Mouse (Mus musculus) stomach, embryonic 16.5 days (tissue): ENCODE results near the gene Sema3f. TPM values are rescaled to one million over a fixed set of nuclear protein-coding genes. Genes with fewer than 3 reads are reported as not detected.
A peak's percentile ranks its signal among the peaks of the same experiment; 100 is the strongest.

ENCODE experiments used
- ATAC-seq: fragments of 200-750 bp; cut with Nextera tagmentation; 2 replicates; pipeline ENCODE4 v1.8.0; 2017; ENCODE audit warnings: moderate number of reproducible peaks, moderate TSS enrichment; ENCODE audit not compliant: insufficient read depth, low FRiP score
- H3K27ac ChIP-seq: fragments of 300-500 bp; sonication (generic); 2 replicates; pipeline ENCODE4 v1.5.1; 2014; ENCODE audit warnings: low read length
- H3K27me3 ChIP-seq: fragments of 300-500 bp; sonication (generic); 2 replicates; pipeline ENCODE4 v1.6.1; 2014; ENCODE audit warnings: low read length, control low read depth, mixed read lengths; ENCODE audit not compliant: control insufficient read depth, insufficient read depth
- H3K36me3 ChIP-seq: fragments of 300-500 bp; sonication (generic); 2 replicates; pipeline ENCODE4 v1.6.1; 2014; ENCODE audit warnings: low read length; ENCODE audit not compliant: control insufficient read depth, insufficient read depth
- H3K4me1 ChIP-seq: fragments of 300-500 bp; sonication (generic); 2 replicates; pipeline ENCODE4 v1.6.1; 2014; ENCODE audit warnings: low read length, control low read depth, mixed read lengths; ENCODE audit not compliant: control insufficient read depth, insufficient read depth
- H3K4me2 ChIP-seq: fragments of 300-500 bp; sonication (generic); 2 replicates; pipeline ENCODE4 v1.6.1; 2014; ENCODE audit warnings: low read depth, low read length, mixed read lengths
- H3K4me3 ChIP-seq: fragments of 300-500 bp; sonication (generic); replicated peaks from 2 replicates; pipeline ENCODE4 v1.5.1; 2014; ENCODE audit warnings: mild to moderate bottlenecking, low read length
- H3K9ac ChIP-seq: fragments of 300-500 bp; sonication (generic); 2 replicates; pipeline ENCODE4 v1.6.1; 2014; ENCODE audit warnings: low read length
- H3K9me3 ChIP-seq: fragments of 300-500 bp; sonication (generic); replicated peaks from 2 replicates; pipeline ENCODE4 v1.6.1; 2016; ENCODE audit warnings: low read length, control low read depth; ENCODE audit not compliant: control insufficient read depth
- WGBS: fragments of 180-500 bp; shearing (Covaris S2); extraction: QIAGEN DNeasy Blood & Tissue Kit; methylation state at CpG from one replicate; pipeline ENCODE4 v1.1.7; 2014; 5-methylcytosine and 5-hydroxymethylcytosine counted together
- polyA plus RNA-seq: library from polyadenylated mRNA; unstranded; fragments of >200 nt; fragmentation: Nextera tagmentation; extraction: Ambion mirVana; gene quantifications from 2 replicates; pipeline ENCODE4 v1.2.1, GENCODE M21; 2015

Sema3f gene
- polyA plus RNA-seq, result 15.1 and 16.8 TPM in 2 replicates

DNA sequence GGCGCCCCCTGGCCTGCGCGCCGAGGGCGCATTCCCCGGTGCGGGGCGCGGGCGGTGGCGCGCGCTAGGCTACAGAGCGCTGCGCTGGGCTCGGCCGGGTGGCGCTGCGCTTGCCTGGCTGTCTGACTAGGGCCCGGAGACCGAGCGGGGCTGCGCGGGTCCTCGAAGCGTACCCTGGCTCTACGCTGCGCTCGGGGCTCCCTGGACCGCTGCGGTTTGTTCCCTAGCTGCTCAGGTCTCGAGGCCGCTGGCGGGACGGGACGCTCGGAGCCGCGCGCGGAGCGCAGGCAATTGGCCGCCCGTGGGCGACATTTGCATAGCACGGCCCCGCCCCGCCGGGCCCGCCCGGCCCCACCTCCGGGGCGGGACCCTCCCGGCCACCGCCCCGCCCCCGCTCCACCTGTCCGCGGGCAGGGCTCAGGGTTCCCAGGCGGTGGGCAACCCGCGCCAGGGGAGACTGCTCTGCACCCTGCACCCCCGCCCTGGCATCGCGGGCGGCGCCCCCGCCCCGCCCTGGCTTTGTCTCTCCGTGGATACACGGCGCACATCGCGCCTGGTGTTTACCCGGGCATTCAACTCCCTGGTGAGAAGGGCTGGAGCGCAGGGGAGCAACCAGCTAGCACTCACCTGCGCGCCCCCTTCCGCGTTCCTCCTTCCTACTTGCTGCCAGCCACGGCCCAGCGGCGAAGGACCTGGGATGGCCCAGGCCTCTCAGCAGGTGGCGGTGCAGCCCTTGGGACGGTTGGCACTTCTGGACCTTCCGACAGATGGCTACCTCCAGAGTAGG is at the start of gene Sema3f:
Sema3f (minus strand) TSS at position 779 of the 787 bp plus-strand sequence.
- 1% methylated on average over 81 of the region's 86 CpGs for WGBS
- Histone ChIP-seq H3K4me3 (peak within 1 kb of the TSS; percentile 79), H3K4me1 (peaks cover 56% of the 10 kb centered on the region), H3K9me3 (no peaks in the 10 kb centered on the region), H3K36me3 (no peaks in the 10 kb centered on the region), H3K9ac (peak within 1 kb of the TSS; percentile 97), H3K4me2 (peak within 1 kb of the TSS; percentile 90), H3K27ac (peak within 1 kb of the TSS; percentile 95), H3K27me3 (no peaks in the 10 kb centered on the region)
- peak; percentile 86 for ATAC-seq

DNA sequence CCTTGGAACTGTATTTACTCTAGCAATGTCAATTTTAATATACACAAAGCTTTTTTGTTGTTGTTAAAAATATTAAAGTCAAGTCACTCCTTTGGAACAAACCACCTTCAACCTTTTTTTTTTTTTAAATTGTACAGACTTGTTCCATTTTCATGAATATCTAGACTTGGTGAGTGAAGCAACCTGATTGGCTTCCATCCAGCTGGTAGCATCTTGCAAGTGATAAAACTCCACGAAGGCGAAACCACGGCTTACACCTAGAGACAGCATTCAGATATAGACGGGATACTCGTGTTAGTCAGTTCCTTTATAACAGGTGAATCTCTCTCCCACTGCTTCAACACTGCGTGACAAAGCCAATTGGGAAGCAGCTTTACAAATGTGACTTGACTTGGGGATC is 49.3 kb upstream of the Sema3f start:
- Histone ChIP-seq H3K27ac (no peak overlapping the region), H3K4me1 (no peaks in the 10 kb centered on the region), H3K36me3 (peaks cover 43% of the 10 kb centered on the region), H3K4me2 (no peak overlapping the region), H3K9me3 (no peaks in the 10 kb centered on the region), H3K4me3 (no peak overlapping the region), H3K27me3 (no peaks in the 10 kb centered on the region), H3K9ac (no peak overlapping the region)
- ATAC-seq, result no peak
- WGBS, result 91% methylated on average over 6 of the region's 6 CpGs

- H3K27me3 ChIP-seq, result no peaks in the 10 kb centered on the region
- H3K27ac ChIP-seq, result no peak overlapping the region
- ATAC-seq, result no peak
- H3K4me3 ChIP-seq, result no peak overlapping the region
- H3K36me3 ChIP-seq, result peaks cover 75% of the 10 kb centered on the region
- H3K9ac ChIP-seq, result no peak overlapping the region
- H3K4me2 ChIP-seq, result no peak overlapping the region
- no peaks in the 10 kb centered on the region for H3K4me1 ChIP-seq
- H3K9me3 ChIP-seq, result no peaks in the 10 kb centered on the region
- WGBS, result 89% methylated on average over 5 of the region's 5 CpGs
Observed at GRCm38 (mm10) chr9:107750378-107750777, 40.1 kb upstream of the Sema3f start.

- Histone ChIP-seq H3K4me1 (no peaks in the 10 kb centered on the region), H3K27ac (no peak overlapping the region), H3K9me3 (no peaks in the 10 kb centered on the region), H3K36me3 (peaks cover 83% of the 10 kb centered on the region), H3K4me2 (no peak overlapping the region), H3K27me3 (no peaks in the 10 kb centered on the region), H3K4me3 (no peak overlapping the region), H3K9ac (no peak overlapping the region)
- no peak for ATAC-seq
- WGBS, result 94% methylated on average over 3 of the region's 3 CpGs
Observed at GRCm38 (mm10) chr9:107748063-107748462, 37.8 kb upstream of the Sema3f start.

- Histone ChIP-seq H3K9me3 (no peaks in the 10 kb centered on the region), H3K4me1 (no peaks in the 10 kb centered on the region), H3K27ac (no peak overlapping the region), H3K36me3 (peaks cover 81% of the 10 kb centered on the region), H3K9ac (no peak overlapping the region), H3K4me3 (no peak overlapping the region), H3K27me3 (no peaks in the 10 kb centered on the region), H3K4me2 (no peak overlapping the region)
- no peak for ATAC-seq
- WGBS, result 92% methylated on average over 1 of the region's 1 CpGs
Observed at GRCm38 (mm10) chr9:107747310-107747709, 37.0 kb upstream of the Sema3f start.

DNA sequence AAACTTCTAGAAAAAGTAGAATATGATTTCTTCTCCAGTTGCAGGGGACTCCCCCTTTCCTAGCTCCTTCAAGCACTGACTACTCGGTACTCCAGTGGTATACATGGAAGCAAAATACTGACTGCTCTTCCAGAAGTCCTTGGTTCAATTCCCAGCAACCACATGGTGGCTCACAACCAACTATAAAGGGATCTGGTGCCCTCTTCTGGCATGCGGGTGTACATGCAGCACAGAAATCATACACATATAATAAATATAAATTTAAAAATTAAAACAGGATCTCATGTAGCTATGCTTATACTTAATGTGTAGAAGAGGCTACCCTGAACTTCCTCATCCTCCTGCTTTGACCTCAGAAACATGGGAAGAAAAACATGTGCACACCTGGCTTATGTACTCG is 36.4 kb upstream of the Sema3f start:
- Histone ChIP-seq H3K9ac (no peak overlapping the region), H3K4me1 (no peaks in the 10 kb centered on the region), H3K27me3 (no peaks in the 10 kb centered on the region), H3K27ac (no peak overlapping the region), H3K4me3 (no peak overlapping the region), H3K9me3 (no peaks in the 10 kb centered on the region), H3K4me2 (no peak overlapping the region), H3K36me3 (peaks cover 80% of the 10 kb centered on the region)
- no peak for ATAC-seq
- WGBS, result 91% methylated on average over 3 of the region's 3 CpGs

DNA sequence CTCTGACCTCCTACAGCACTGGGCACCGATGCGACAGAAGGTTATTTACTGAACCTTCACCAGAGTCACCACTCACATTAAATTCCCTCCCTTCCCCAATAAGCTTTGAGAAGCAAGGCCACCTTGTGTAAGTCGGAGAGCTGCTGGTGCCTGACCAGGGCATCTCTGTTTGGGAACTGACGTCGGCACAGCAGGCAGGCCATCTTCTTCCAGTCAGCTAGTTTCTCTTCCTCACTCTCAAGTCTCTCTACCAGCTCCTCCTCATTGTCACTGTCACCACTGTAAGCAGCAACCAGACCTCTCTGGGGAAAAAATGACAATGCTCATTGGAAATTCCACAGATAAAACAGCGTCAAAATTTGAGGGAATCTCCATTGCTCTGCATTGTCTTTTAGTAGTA is 33.8 kb upstream of the Sema3f start:
- no peak for ATAC-seq
- Histone ChIP-seq H3K9ac (no peak overlapping the region), H3K9me3 (no peaks in the 10 kb centered on the region), H3K27me3 (no peaks in the 10 kb centered on the region), H3K4me2 (no peak overlapping the region), H3K4me1 (no peaks in the 10 kb centered on the region), H3K36me3 (peaks cover 64% of the 10 kb centered on the region), H3K4me3 (no peak overlapping the region), H3K27ac (no peak overlapping the region)
- 93% methylated on average over 6 of the region's 6 CpGs for WGBS

- no peaks in the 10 kb centered on the region for H3K9me3 ChIP-seq
- peak; percentile 18 for ATAC-seq
- no peak overlapping the region for H3K9ac ChIP-seq
- no peak overlapping the region for H3K4me2 ChIP-seq
- no peaks in the 10 kb centered on the region for H3K27me3 ChIP-seq
- no peak overlapping the region for H3K4me3 ChIP-seq
- no peak overlapping the region for H3K27ac ChIP-seq
- peaks cover 24% of the 10 kb centered on the region for H3K4me1 ChIP-seq
- 44% methylated on average over 4 of the region's 4 CpGs for whole genome bisulfite sequencing
- H3K36me3 ChIP-seq, result peaks cover 25% of the 10 kb centered on the region
Observed at GRCm38 (mm10) chr9:107738841-107739202, 28.5 kb upstream of the Sema3f start.

DNA sequence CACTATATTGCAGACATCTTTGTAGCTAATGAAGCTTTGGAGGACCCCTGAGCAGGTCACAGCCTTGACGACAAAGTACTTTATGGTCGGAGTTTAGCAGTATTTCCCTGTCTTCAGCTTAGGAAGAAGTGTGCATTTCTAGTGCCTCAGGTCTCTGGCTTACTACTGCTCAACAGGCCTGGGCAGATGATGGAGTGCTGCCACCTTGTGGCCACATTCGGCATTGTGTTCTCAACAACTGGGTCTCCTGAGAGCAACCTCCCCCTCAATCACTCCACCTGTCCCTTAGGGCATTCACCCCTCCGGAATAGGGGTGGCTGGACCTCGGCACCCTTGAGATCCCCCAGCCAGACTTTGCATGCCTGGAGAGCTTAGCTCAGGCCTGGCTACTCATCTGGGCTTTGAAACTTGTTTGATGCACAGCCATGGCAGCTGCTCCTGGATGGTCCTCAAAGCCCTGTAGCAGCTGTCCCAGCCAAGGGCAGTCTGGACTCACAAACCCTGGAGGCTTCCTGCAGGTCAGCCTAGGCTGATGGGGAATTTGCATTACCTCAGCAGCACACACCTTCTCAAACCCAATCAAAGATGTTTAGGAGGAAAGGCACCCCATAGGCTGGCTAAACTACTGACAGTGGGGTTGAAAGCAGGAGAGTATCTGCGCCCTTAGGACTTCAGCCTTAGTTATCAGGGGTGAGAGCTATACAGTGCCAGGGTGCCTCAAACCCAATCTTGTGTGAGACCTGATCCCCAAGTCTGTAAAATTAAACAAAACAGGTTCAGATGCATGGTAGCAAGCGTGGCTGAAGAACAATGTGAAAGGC is 28.0 kb upstream of the Sema3f start:
- Histone ChIP-seq H3K27ac (no peak overlapping the region), H3K9ac (0 out of 2 replicates have a peak overlapping the region, but pooled peaks have one; percentile 2), H3K9me3 (no peaks in the 10 kb centered on the region), H3K27me3 (no peaks in the 10 kb centered on the region), H3K4me3 (no peak overlapping the region), H3K4me2 (no peak overlapping the region), H3K36me3 (peaks cover 21% of the 10 kb centered on the region), H3K4me1 (peaks cover 24% of the 10 kb centered on the region)
- ATAC-seq, result peak; percentile 72
- WGBS, result 22% methylated on average over 7 of the region's 7 CpGs
